Mouse (Mus musculus): ENCODE results near the gene Tcf7l1.

The Tcf7l1 gene

GRCm38 (mm10) chr6:72768804-72769203 lies 20.2 kb downstream of the Tcf7l1 start:
- DNase-seq (ENCODE audit: low read depth, low spot score) = no peak
- H3K27me3 ChIP-seq (ENCODE audit: control insufficient read depth, insufficient read depth, low read length, poor library complexity, severe bottlenecking) = no peaks in the 10 kb centered on the region
- H3K36me3 ChIP-seq (ENCODE audit: control insufficient read depth, insufficient read depth, low read length, poor library complexity, severe bottlenecking) = no peaks in the 10 kb centered on the region

GRCm38 (mm10) chr6:72768097-72768496 lies 21.0 kb downstream of the Tcf7l1 start:
- H3K27me3 ChIP-seq (ENCODE audit: control insufficient read depth, insufficient read depth, low read length, poor library complexity, severe bottlenecking) = no peaks in the 10 kb centered on the region
- no peak for DNase-seq (ENCODE audit: low read depth, low spot score)
- no peaks in the 10 kb centered on the region for H3K36me3 ChIP-seq (ENCODE audit: control insufficient read depth, insufficient read depth, low read length, poor library complexity, severe bottlenecking)

- DNase-seq (ENCODE audit: low read depth, low spot score) = no peak
- Histone ChIP-seq H3K27me3 (ENCODE audit: control insufficient read depth, insufficient read depth, low read length, poor library complexity, severe bottlenecking) (no peaks in the 10 kb centered on the region), H3K36me3 (ENCODE audit: control insufficient read depth, insufficient read depth, low read length, poor library complexity, severe bottlenecking) (no peaks in the 10 kb centered on the region)
Measured at GRCm38 (mm10) chr6:72763616-72764015, 25.4 kb downstream of the Tcf7l1 start.

GRCm38 (mm10) chr6:72761645-72762044 lies 27.4 kb downstream of the Tcf7l1 start:
- Histone ChIP-seq H3K27me3 (ENCODE audit: control insufficient read depth, insufficient read depth, low read length, poor library complexity, severe bottlenecking) (no peaks in the 10 kb centered on the region), H3K36me3 (ENCODE audit: control insufficient read depth, insufficient read depth, low read length, poor library complexity, severe bottlenecking) (no peaks in the 10 kb centered on the region)
- no peak for DNase-seq (ENCODE audit: low read depth, low spot score)

GRCm38 (mm10) chr6:72758239-72759017 lies 30.6 kb downstream of the Tcf7l1 start:
- Histone ChIP-seq H3K36me3 (ENCODE audit: control insufficient read depth, insufficient read depth, low read length, poor library complexity, severe bottlenecking) (no peaks in the 10 kb centered on the region), H3K27me3 (ENCODE audit: control insufficient read depth, insufficient read depth, low read length, poor library complexity, severe bottlenecking) (no peaks in the 10 kb centered on the region)
- no peak for DNase-seq (ENCODE audit: low read depth, low spot score)

- Histone ChIP-seq H3K36me3 (ENCODE audit: control insufficient read depth, insufficient read depth, low read length, poor library complexity, severe bottlenecking) (no peaks in the 10 kb centered on the region), H3K27me3 (ENCODE audit: control insufficient read depth, insufficient read depth, low read length, poor library complexity, severe bottlenecking) (no peaks in the 10 kb centered on the region)
- DNase-seq (ENCODE audit: low read depth, low spot score) = no peak
Measured at GRCm38 (mm10) chr6:72755267-72755889, 33.7 kb downstream of the Tcf7l1 start.

- Histone ChIP-seq H3K27me3 (ENCODE audit: control insufficient read depth, insufficient read depth, low read length, poor library complexity, severe bottlenecking) (no peaks in the 10 kb centered on the region), H3K36me3 (ENCODE audit: control insufficient read depth, insufficient read depth, low read length, poor library complexity, severe bottlenecking) (no peaks in the 10 kb centered on the region)
- DNase-seq (ENCODE audit: low read depth, low spot score) = no peak
Measured at GRCm38 (mm10) chr6:72754215-72754614, 34.8 kb downstream of the Tcf7l1 start.

- no peak for DNase-seq (ENCODE audit: low read depth, low spot score)
- Histone ChIP-seq H3K36me3 (ENCODE audit: control insufficient read depth, insufficient read depth, low read length, poor library complexity, severe bottlenecking) (no peaks in the 10 kb centered on the region), H3K27me3 (ENCODE audit: control insufficient read depth, insufficient read depth, low read length, poor library complexity, severe bottlenecking) (no peaks in the 10 kb centered on the region)
Measured at GRCm38 (mm10) chr6:72753782-72754181, 35.3 kb downstream of the Tcf7l1 start.

- H3K36me3 ChIP-seq (ENCODE audit: control insufficient read depth, insufficient read depth, low read length, poor library complexity, severe bottlenecking) = no peaks in the 10 kb centered on the region
- H3K27me3 ChIP-seq (ENCODE audit: control insufficient read depth, insufficient read depth, low read length, poor library complexity, severe bottlenecking) = no peaks in the 10 kb centered on the region
- DNase-seq (ENCODE audit: low read depth, low spot score) = no peak
Measured at GRCm38 (mm10) chr6:72752824-72753223, 36.2 kb downstream of the Tcf7l1 start.

GRCm38 (mm10) chr6:72751210-72751609 lies 37.8 kb downstream of the Tcf7l1 start:
- Histone ChIP-seq H3K36me3 (ENCODE audit: control insufficient read depth, insufficient read depth, low read length, poor library complexity, severe bottlenecking) (no peaks in the 10 kb centered on the region), H3K27me3 (ENCODE audit: control insufficient read depth, insufficient read depth, low read length, poor library complexity, severe bottlenecking) (no peaks in the 10 kb centered on the region)
- peak; percentile 13 for DNase-seq (ENCODE audit: low read depth, low spot score)

- Histone ChIP-seq H3K36me3 (ENCODE audit: control insufficient read depth, insufficient read depth, low read length, poor library complexity, severe bottlenecking) (no peaks in the 10 kb centered on the region), H3K27me3 (ENCODE audit: control insufficient read depth, insufficient read depth, low read length, poor library complexity, severe bottlenecking) (no peaks in the 10 kb centered on the region)
- DNase-seq (ENCODE audit: low read depth, low spot score) = no peak
Measured at GRCm38 (mm10) chr6:72748882-72749437, 40.1 kb downstream of the Tcf7l1 start.

GRCm38 (mm10) chr6:72748421-72748820 lies 40.6 kb downstream of the Tcf7l1 start:
- Histone ChIP-seq H3K27me3 (ENCODE audit: control insufficient read depth, insufficient read depth, low read length, poor library complexity, severe bottlenecking) (no peaks in the 10 kb centered on the region), H3K36me3 (ENCODE audit: control insufficient read depth, insufficient read depth, low read length, poor library complexity, severe bottlenecking) (no peaks in the 10 kb centered on the region)
- no peak for DNase-seq (ENCODE audit: low read depth, low spot score)

GRCm38 (mm10) chr6:72747814-72748213 lies 41.2 kb downstream of the Tcf7l1 start:
- no peak for DNase-seq (ENCODE audit: low read depth, low spot score)
- no peaks in the 10 kb centered on the region for H3K27me3 ChIP-seq (ENCODE audit: control insufficient read depth, insufficient read depth, low read length, poor library complexity, severe bottlenecking)
- no peaks in the 10 kb centered on the region for H3K36me3 ChIP-seq (ENCODE audit: control insufficient read depth, insufficient read depth, low read length, poor library complexity, severe bottlenecking)

- Histone ChIP-seq H3K36me3 (ENCODE audit: control insufficient read depth, insufficient read depth, low read length, poor library complexity, severe bottlenecking) (no peaks in the 10 kb centered on the region), H3K27me3 (ENCODE audit: control insufficient read depth, insufficient read depth, low read length, poor library complexity, severe bottlenecking) (no peaks in the 10 kb centered on the region)
- DNase-seq (ENCODE audit: low read depth, low spot score) = no peak
Measured at GRCm38 (mm10) chr6:72747156-72747555, 41.9 kb downstream of the Tcf7l1 start.

- Histone ChIP-seq H3K27me3 (ENCODE audit: control insufficient read depth, insufficient read depth, low read length, poor library complexity, severe bottlenecking) (no peaks in the 10 kb centered on the region), H3K36me3 (ENCODE audit: control insufficient read depth, insufficient read depth, low read length, poor library complexity, severe bottlenecking) (no peaks in the 10 kb centered on the region)
- peak; percentile 8 for DNase-seq (ENCODE audit: low read depth, low spot score)
Measured at GRCm38 (mm10) chr6:72745781-72746180, 43.3 kb downstream of the Tcf7l1 start.

Data from splenic B cell, adult 2 months (primary cell).